Mouse (Mus musculus): ENCODE measurements around the gene Chchd3. TPM values are rescaled to one million over a fixed set of nuclear protein-coding genes. Genes with fewer than 3 reads are reported as not detected.
A peak's percentile ranks its signal among the peaks of the same experiment; 100 is the strongest.

Gene Chchd3
- total RNA-seq, 1 experiment: 105 TPM

- in situ Hi-C loops (cut with MboI; ENCODE audit: low sequenced_read_pairs in 2 of 2, unreplicated experiment in 2 of 2): no loop called here
- Histone ChIP-seq H3K4me3 (ENCODE audit: insufficient read depth in 1 of 2, low read depth in 1 of 2, low read length in 2 of 2, poor library complexity in 1 of 2, severe bottlenecking in 1 of 2) (no peak overlapping the region), H3K9ac (ENCODE audit: insufficient read depth, low read depth, low read length, poor library complexity, severe bottlenecking) (no peak overlapping the region), H3K27ac (ENCODE audit: insufficient read depth, low read depth, low read length, poor library complexity, severe bottlenecking) (peak overlapping the region; percentile 40), H3K9me3 (ENCODE audit: control insufficient read depth, insufficient read depth, low read depth, low read length) (0 out of 2 replicates have a peak, but pooled peaks cover 2% of the 10 kb centered on the region), H3K4me1 (ENCODE audit: control insufficient read depth in 2 of 2, insufficient read depth in 2 of 2, low read length in 2 of 2, poor library complexity in 1 of 2) (peaks cover 0 to 6% of the 10 kb centered on the region in 2 experiments; a peak in 2 of 4 replicates), H3K36me3 (ENCODE audit: control insufficient read depth, insufficient read depth, low read length, poor library complexity, severe bottlenecking) (no peaks in the 10 kb centered on the region)
- DNase-seq (ENCODE audit: low read depth, low spot score): no peak
- TF ChIP-seq ZC3H11A (IDR thresholded peaks at IDR 0.05; ENCODE audit: borderline replicate concordance, low read depth, low read length): no peak
- TF ChIP-seq CHD2 (IDR thresholded peaks at IDR 0.05; ENCODE audit: low read depth, low read length): no peak
- no peak for TF ChIP-seq ZNF384 (IDR thresholded peaks at IDR 0.05; ENCODE audit: low read depth, low read length)
Observed at GRCm38 (mm10) chr6:32837165-32837938, 222.7 kb downstream of the Chchd3 start.

GRCm38 (mm10) chr6:32823856-32824620, 236.0 kb downstream of the Chchd3 start:
- in situ Hi-C loops (cut with MboI; ENCODE audit: low sequenced_read_pairs in 2 of 2, unreplicated experiment in 2 of 2): no loop called here
- Histone ChIP-seq H3K9me3 (ENCODE audit: control insufficient read depth, insufficient read depth, low read depth, low read length) (no peaks in the 10 kb centered on the region), H3K9ac (ENCODE audit: insufficient read depth, low read depth, low read length, poor library complexity, severe bottlenecking) (no peak overlapping the region), H3K4me3 (ENCODE audit: insufficient read depth in 1 of 2, low read depth in 1 of 2, low read length in 2 of 2, poor library complexity in 1 of 2, severe bottlenecking in 1 of 2) (no peak overlapping the region), H3K4me1 (ENCODE audit: control insufficient read depth in 2 of 2, insufficient read depth in 2 of 2, low read length in 2 of 2, poor library complexity in 1 of 2) (no peaks in the 10 kb centered on the region), H3K27ac (ENCODE audit: insufficient read depth, low read depth, low read length, poor library complexity, severe bottlenecking) (no peak overlapping the region), H3K36me3 (ENCODE audit: control insufficient read depth, insufficient read depth, low read length, poor library complexity, severe bottlenecking) (no peaks in the 10 kb centered on the region; the same call in 1 of the 2 replicates)
- no peak for DNase-seq (ENCODE audit: low read depth, low spot score)
- no peak for TF ChIP-seq ZC3H11A (IDR thresholded peaks at IDR 0.05; ENCODE audit: borderline replicate concordance, low read depth, low read length)
- TF ChIP-seq HCFC1 (IDR thresholded peaks at IDR 0.05; ENCODE audit: borderline replicate concordance, insufficient read depth, low read length): no peak
- no peak for TF ChIP-seq CHD2 (IDR thresholded peaks at IDR 0.05; ENCODE audit: low read depth, low read length)
- no peak for TF ChIP-seq ZNF384 (IDR thresholded peaks at IDR 0.05; ENCODE audit: low read depth, low read length)
- TF ChIP-seq MAFK (IDR thresholded peaks at IDR 0.05; ENCODE audit: insufficient read depth, low read depth, low read length): no peak

GRCm38 (mm10) chr6:32818961-32819360, 241.1 kb downstream of the Chchd3 start:
- Histone ChIP-seq H3K36me3 (ENCODE audit: control insufficient read depth, insufficient read depth, low read length, poor library complexity, severe bottlenecking) (no peaks in the 10 kb centered on the region), H3K4me3 (ENCODE audit: insufficient read depth in 1 of 2, low read depth in 1 of 2, low read length in 2 of 2, poor library complexity in 1 of 2, severe bottlenecking in 1 of 2) (no peak overlapping the region), H3K9me3 (ENCODE audit: control insufficient read depth, insufficient read depth, low read depth, low read length) (no peaks in the 10 kb centered on the region), H3K9ac (ENCODE audit: insufficient read depth, low read depth, low read length, poor library complexity, severe bottlenecking) (no peak overlapping the region), H3K4me1 (ENCODE audit: control insufficient read depth in 2 of 2, insufficient read depth in 2 of 2, low read length in 2 of 2, poor library complexity in 1 of 2) (no peaks in the 10 kb centered on the region), H3K27ac (ENCODE audit: insufficient read depth, low read depth, low read length, poor library complexity, severe bottlenecking) (no peak overlapping the region)
- DNase-seq (ENCODE audit: low read depth, low spot score): no peak
- TF ChIP-seq ZC3H11A (IDR thresholded peaks at IDR 0.05; ENCODE audit: borderline replicate concordance, low read depth, low read length): no peak
- no peak for TF ChIP-seq ZNF384 (IDR thresholded peaks at IDR 0.05; ENCODE audit: low read depth, low read length)
- TF ChIP-seq MAFK (IDR thresholded peaks at IDR 0.05; ENCODE audit: insufficient read depth, low read depth, low read length): no peak
- TF ChIP-seq CHD2 (IDR thresholded peaks at IDR 0.05; ENCODE audit: low read depth, low read length): no peak
- no peak for TF ChIP-seq HCFC1 (IDR thresholded peaks at IDR 0.05; ENCODE audit: borderline replicate concordance, insufficient read depth, low read length)
- in situ Hi-C loops (cut with MboI; ENCODE audit: low sequenced_read_pairs in 2 of 2, unreplicated experiment in 2 of 2): no loop called here

GRCm38 (mm10) chr6:32808796-32809195, 251.3 kb downstream of the Chchd3 start:
- no peaks in the 10 kb centered on the region for H3K4me1 ChIP-seq (ENCODE audit: control insufficient read depth in 2 of 2, insufficient read depth in 2 of 2, low read length in 2 of 2, poor library complexity in 1 of 2)
- DNase-seq (ENCODE audit: low read depth, low spot score): no peak
- no peak overlapping the region for H3K9ac ChIP-seq (ENCODE audit: insufficient read depth, low read depth, low read length, poor library complexity, severe bottlenecking)
- no peak overlapping the region for H3K27ac ChIP-seq (ENCODE audit: insufficient read depth, low read depth, low read length, poor library complexity, severe bottlenecking)
- in situ Hi-C loops (cut with MboI; ENCODE audit: low sequenced_read_pairs in 2 of 2, unreplicated experiment in 2 of 2): no loop called here
- no peaks in the 10 kb centered on the region for H3K9me3 ChIP-seq (ENCODE audit: control insufficient read depth, insufficient read depth, low read depth, low read length)
- H3K36me3 ChIP-seq (ENCODE audit: control insufficient read depth, insufficient read depth, low read length, poor library complexity, severe bottlenecking): no peaks in the 10 kb centered on the region
- TF ChIP-seq MAFK (IDR thresholded peaks at IDR 0.05; ENCODE audit: insufficient read depth, low read depth, low read length) (no peak), ZNF384 (IDR thresholded peaks at IDR 0.05; ENCODE audit: low read depth, low read length) (no peak), ZC3H11A (IDR thresholded peaks at IDR 0.05; ENCODE audit: borderline replicate concordance, low read depth, low read length) (no peak), HCFC1 (IDR thresholded peaks at IDR 0.05; ENCODE audit: borderline replicate concordance, insufficient read depth, low read length) (no peak), CHD2 (IDR thresholded peaks at IDR 0.05; ENCODE audit: low read depth, low read length) (no peak)
- H3K4me3 ChIP-seq (ENCODE audit: insufficient read depth in 1 of 2, low read depth in 1 of 2, low read length in 2 of 2, poor library complexity in 1 of 2, severe bottlenecking in 1 of 2): no peak overlapping the region
